11 mouse cellular contexts compared by ENCODE assay signal in genomic region chr10:86368811-86369210, GRCm38 (mm10).
A peak's percentile ranks its signal among the peaks of the same experiment; 100 is the strongest.
DNase-seq lines count a peak whose midpoint lies in the region; ATAC-seq and TF ChIP-seq lines count a peak whose summit lies in the region.
"Had no signal": no experiment of that assay in that cellular context is flagged by ENCODE, and none has a peak within 500 bp of the region (broad histone marks: within the 10 kb centered on the region; RNA-seq: fewer than 3 reads in every experiment).

No protein-coding gene starts in this region.

- no peaks in the 10 kb centered on the region for H3K36me3 ChIP-seq in lung, postnatal 0 days (ENCODE audit: insufficient read depth, low read length)

- no peak overlapping the region for H3K4me3 ChIP-seq in lung, postnatal 0 days (ENCODE audit: low read depth, low read length)
- H3K4me3 ChIP-seq: left cerebral cortex, adult 2 months had no signal

- peak; percentile 84 for ATAC-seq in lung, postnatal 0 days

- no peaks in the 10 kb centered on the region for H3K27me3 ChIP-seq in lung, postnatal 0 days (replicated peaks; ENCODE audit: insufficient read depth, low read length)

- DNase-seq in adrenal gland, adult (ENCODE audit: inconsistent age in 2 of 2, low spot score in 1 of 2): peak; percentile 59 to 76
- no peak for DNase-seq in adrenal gland, postnatal 4 days (ENCODE audit: low spot score in 2 of 2)
- DNase-seq in heart, adult 9 months (ENCODE audit: low spot score in 2 of 2): peak; percentile 74 to 75
- DNase-seq in kidney, adult 8-10 months: peak; percentile 61 to 79
- DNase-seq in lung, postnatal 0 days (ENCODE audit: low spot score): peak; percentile 79
- no peak for DNase-seq in urinary bladder, postnatal 10 days (ENCODE audit: low spot score)
- no peak for DNase-seq in embryo, embryonic 10.5 days (ENCODE audit: low spot score)
- DNase-seq in embryo, embryonic 9.5 days (ENCODE audit: extremely low spot score): no peak
- DNase-seq: cerebellum, adult 18-20 months had no signal

- no peak overlapping the region for H3K4me2 ChIP-seq in lung, postnatal 0 days (replicated peaks; ENCODE audit: low read depth, low read length)
- H3K4me2 ChIP-seq: liver, embryonic 11.5 days had no signal

- 39% methylated on average over 12 of the region's 12 CpGs for WGBS in lung, postnatal 0 days

- H3K9me3 ChIP-seq in lung, postnatal 0 days (ENCODE audit: low read length): no peaks in the 10 kb centered on the region

- no peak overlapping the region for H3K27ac ChIP-seq in lung, postnatal 0 days (ENCODE audit: low read length)
- H3K27ac ChIP-seq: left cerebral cortex, adult 2 months had no signal

- H3K4me1 ChIP-seq in lung, postnatal 0 days (ENCODE audit: insufficient read depth, low read depth, low read length): no peaks in the 10 kb centered on the region

- peak; percentile 60; the same call in 1 of the 2 replicates for TF ChIP-seq EP300 in lung, postnatal 0 days (IDR thresholded peaks at IDR 0.05)

- H3K9ac ChIP-seq in lung, postnatal 0 days (replicated peaks; ENCODE audit: low read depth): no peak overlapping the region

- TF ChIP-seq CTCF in lung, postnatal 0 days (IDR thresholded peaks at IDR 0.05): no peak

Comparison
In these comparisons a context has a peak if more than half of its experiments do, and no peak if none do; other contexts are left out.
1. DNase-seq: peak in adrenal gland, adult (2 of 2), heart, adult 9 months (2 of 2), kidney, adult 8-10 months (2 of 2) and lung, postnatal 0 days (single experiment); none in adrenal gland, postnatal 4 days (0 of 2), urinary bladder, postnatal 10 days (single experiment), embryo, embryonic 10.5 days (single experiment) and embryo, embryonic 9.5 days (single experiment).